Mouse (Mus musculus) ES-E14 (cell line): ENCODE measurements at regions not wholly inside any gene's neighbourhood (a gene's known extent, or its start where the extent isn't known, plus 50 kb on each side); places are given as distances from the start of the nearest gene placed in this dataset.

Experiments
- CHD2 ChIP-seq: IDR thresholded peaks from 2 replicates; pipeline ENCODE4 v1.6.1; 2014; ENCODE audit warnings: mild to moderate bottlenecking, low read depth, low read length, inconsistent platforms
- HCFC1 ChIP-seq: IDR thresholded peaks from 2 replicates; pipeline ENCODE4 v1.6.1; 2012; ENCODE audit warnings: low read length, inconsistent platforms, borderline replicate concordance; ENCODE audit not compliant: insufficient read depth
- MAFK ChIP-seq: IDR thresholded peaks from 2 replicates; pipeline ENCODE4 v1.6.1; 2014; ENCODE audit warnings: mild to moderate bottlenecking, low read depth, low read length, inconsistent platforms; ENCODE audit not compliant: insufficient read depth

DNA sequence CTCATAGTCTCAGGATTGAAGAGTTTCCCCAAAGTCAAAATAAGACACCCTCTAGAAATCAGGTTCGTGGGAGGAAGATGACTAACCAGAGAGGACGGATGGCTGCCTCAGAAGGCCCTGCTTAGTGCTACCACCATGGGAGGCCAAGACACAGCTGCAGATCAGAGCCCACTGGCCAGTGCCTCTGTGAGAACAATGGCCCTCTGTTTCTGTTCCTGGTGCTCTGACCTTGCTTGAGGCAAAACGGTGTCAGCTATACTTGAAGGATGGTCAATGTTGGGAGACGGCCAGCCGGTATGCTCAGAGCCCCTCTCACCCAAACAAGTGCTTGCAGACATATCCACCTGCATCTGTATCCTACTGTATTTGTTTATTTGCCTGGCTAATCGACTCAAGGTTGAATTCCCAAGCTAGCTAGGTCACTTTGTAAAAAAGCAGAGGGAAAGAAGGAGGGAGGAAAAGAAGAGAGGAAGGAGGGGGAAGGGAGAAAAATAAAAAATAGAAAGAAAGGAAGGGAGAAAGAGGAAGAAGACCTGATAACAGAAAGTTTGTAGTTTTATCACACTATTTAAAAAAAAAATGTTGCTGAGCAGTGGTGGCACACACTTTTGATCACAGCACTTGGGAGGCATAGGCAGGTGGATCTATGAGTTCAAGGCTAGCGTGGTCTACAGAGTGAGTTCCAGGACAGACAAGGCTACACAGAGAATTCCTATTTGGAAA is 112.7 kb downstream of the Fam204a start:
- TF ChIP-seq CHD2 (no peak), MAFK (no peak), HCFC1 (no peak)
